Mouse (Mus musculus): ENCODE results near the gene Prdx2.

Prdx2 gene

GRCm38 (mm10) chr8:84978248-84978940 is 9.0 kb downstream of the Prdx2 start, which contains the start of gene Junb:
Junb (minus strand) TSS chr8:84978718.
- peak; percentile 98 for DNase-seq (ENCODE audit: low spot score)

GRCm38 (mm10) chr8:84979599-84980421 is 10.4 kb downstream of the Prdx2 start:
- peak; percentile 96 for DNase-seq (ENCODE audit: low spot score)

DNA sequence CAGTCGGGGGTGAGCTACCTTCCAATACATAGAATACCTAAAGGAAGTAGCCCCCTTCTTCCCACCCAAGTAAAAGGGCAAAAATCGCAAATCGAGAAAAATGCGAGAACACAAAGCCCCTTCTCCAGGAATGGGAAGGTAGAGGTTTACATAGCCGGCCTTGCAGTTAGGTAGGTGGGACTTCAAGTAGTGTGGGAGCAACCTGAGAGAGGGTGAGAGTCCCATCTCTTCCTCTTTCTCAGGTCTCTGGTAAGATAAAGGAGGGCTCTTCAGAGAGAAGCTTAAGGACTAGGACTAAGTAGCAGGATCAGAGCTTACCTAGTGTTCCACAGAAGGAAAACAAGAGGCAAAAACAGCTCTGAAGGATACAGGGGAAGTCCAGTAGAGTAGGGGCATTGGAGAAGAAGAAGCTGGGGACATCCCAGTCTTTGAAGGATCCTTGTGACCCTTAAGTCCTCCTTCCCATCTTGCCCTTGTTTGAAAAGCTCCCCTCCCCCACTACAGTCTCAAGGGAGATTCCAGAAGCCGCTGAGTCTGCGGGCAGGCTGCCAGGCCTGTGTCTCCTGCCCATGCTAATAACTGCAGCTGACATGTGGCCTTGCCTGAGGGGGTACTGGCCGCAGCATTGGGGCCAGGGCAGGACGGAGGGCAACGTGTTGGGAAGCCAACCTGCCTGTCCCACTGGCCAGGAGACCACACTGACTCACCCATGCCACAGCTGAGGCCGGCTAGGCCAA is 11.4 kb downstream of the Prdx2 start:
- peak; percentile 88 for DNase-seq (ENCODE audit: low spot score)

GRCm38 (mm10) chr8:84981644-84982498 is 12.5 kb downstream of the Prdx2 start:
- peak; percentile 76 for DNase-seq (ENCODE audit: low spot score)

DNA sequence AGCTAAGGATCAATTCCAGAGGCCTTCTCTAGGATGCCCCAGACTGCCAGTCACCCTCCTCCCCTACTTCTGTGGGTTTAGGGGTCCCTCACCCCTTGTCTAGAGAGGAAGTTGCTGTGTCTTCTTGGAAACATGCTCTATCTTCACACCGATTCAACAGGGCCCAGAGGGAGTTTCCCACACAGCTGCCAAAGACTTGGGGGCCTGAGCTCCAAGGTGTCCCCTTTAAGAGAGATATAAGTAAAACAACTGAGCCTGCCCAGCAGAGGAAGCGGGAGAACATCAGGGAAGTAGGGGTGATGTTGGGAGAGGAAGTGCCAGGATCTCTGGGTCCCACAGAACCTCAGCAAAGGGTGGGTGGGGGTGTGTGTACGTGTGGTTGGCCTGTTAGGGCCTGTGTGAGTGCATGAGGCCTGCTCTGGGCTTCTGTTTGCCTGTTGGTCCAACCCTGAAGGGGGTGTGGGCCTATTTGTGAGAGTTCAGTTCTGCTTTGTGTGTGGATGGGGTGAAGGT is 13.2 kb downstream of the Prdx2 start:
- peak; percentile 30 for DNase-seq (ENCODE audit: low spot score)

- peak; percentile 81 for DNase-seq (ENCODE audit: low spot score)
Observed at GRCm38 (mm10) chr8:84984294-84985048, 15.1 kb downstream of the Prdx2 start.

DNA sequence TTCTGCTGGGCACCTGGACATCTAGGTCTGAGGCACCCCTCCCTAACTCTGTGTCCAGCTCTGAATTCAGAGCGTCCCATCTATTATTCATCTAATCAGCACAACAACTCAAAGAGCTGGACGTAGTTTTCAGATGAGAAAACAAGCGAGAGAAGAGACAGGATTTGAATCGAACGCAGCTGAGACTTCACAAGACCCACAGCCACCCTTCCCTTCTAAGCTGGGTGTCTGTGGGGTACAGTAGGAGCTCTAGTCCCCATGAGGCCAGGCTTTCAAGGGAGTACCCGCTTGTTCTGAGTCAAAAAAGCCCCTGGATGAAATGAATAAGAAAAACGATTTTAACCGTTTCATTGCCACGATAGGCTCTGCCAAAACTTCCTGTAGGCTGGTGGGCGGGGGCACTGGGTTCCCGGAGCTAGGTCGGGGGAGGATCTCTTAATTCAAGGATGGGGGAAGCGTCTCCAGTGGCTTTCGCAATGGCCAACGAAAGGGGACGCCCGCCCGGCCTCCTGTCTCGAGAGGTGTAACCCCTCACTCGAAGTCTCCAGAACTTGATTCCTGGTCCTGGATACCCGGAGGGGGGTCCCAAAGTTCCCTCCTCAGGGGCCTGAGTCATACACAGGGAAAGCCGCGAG is 15.8 kb downstream of the Prdx2 start:
- DNase-seq (ENCODE audit: low spot score), result peak; percentile 34

DNA sequence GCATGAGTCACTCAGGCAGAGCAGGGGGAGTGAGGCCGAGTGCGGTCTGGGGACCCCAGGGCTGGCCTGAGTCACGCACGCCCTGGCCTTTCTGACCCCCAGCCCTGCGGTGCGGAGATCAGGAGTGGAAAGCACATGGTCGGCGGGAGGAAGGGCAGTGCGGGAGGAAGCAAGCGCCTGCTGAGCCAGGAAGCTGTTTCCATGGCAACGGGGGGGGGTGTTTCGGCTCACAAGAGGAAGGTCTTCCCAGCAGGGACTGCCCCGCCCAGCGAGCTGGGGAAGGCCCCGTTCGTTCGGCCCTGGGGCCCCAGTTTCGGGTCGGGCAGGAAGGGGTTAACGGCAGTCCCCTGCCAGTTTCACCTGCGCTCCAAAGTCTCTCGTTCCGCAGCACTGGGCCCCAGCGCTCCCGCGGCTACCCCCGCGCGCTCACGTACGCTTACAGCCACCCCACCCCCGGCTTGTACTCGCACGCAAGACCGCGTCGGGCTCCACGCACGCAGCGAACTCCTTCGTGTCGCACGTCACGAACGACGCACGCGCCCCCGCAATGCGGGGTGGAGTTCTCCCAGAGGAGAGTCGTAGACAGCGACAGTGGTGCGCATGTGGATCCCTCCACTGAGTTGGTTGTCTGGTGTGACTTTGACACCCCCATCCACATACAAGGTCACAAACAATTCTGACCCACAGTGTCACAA is 16.4 kb downstream of the Prdx2 start:
- peak; percentile 94 for DNase-seq (ENCODE audit: low spot score)

DNA sequence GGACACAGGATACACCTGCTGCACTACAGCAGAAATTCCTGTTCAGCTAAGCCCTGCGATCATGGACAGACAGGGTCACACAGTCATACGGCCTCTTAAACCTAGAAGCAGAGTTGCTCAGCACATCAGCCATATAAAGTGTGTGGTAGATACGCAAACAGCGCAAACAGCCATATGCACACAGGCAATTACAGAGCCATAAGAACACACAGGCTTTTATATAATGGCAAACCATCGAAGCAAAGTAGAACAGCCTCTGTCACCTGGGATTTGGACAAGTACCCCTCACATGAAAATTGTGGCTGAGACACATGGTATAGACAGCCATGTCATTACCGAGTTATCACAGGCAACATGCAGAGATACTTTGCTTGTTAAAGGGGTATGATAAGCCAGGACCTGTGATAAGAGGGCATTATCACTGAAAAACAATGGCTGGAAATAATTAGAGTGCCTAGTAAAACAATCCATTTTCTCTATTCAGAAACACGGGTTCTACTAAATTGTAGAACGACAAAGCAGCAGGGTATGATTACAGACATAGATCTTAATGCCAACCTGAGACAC is 17.1 kb downstream of the Prdx2 start:
- DNase-seq (ENCODE audit: low spot score), result no peak

- no peak for DNase-seq (ENCODE audit: low spot score)
Observed at GRCm38 (mm10) chr8:84987388-84987787, 18.0 kb downstream of the Prdx2 start.

GRCm38 (mm10) chr8:84987903-84988302 is 18.5 kb downstream of the Prdx2 start:
- no peak for DNase-seq (ENCODE audit: low spot score)

- peak; percentile 69 for DNase-seq (ENCODE audit: low spot score)
Observed at GRCm38 (mm10) chr8:84989311-84989731, 19.9 kb downstream of the Prdx2 start.

DNA sequence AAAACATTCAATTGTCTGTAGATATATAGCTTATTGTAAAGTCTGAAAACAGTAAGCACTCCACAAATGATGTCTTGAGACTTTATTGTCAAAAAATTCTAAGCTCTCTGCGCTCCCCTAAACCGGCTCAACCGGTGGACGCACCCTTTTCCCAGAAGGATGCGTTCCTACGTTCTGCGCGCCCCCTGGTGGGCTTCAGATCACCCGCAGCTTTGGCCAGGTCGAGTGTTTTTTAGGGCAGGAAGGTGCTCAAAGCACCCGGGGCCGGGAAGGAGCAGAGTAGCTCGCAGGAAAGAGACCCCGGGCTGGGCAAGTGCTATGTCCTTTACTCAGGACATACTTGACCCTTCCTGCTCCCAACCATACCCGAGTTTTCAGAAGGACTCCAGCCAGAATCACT is 20.4 kb downstream of the Prdx2 start:
- peak; percentile 96 for DNase-seq (ENCODE audit: low spot score)

DNA sequence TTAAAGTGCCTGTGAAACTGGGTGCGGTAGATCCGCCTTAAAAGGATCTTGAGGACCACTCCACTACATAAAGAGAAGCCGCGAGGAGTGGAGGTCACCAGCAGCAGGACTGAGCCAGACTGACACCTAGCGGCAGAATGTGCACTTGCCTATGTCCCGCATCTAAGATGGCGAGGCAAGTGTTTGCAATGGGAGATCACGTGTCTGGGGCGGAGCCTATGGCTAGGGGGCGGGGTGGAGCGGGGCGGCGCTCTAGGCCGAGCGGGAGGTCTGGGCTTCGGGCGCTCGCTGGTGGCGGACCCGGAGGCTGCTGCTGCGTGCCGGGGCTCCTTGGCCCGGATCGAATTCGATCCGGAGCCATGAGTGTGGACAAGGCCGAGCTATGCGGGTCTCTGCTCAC is 21.0 kb downstream of the Prdx2 start, which contains the start of gene Hook2:
Gene Hook2, plus strand, starts transcription at position 255 of the 400 bp plus-strand sequence.
- peak; percentile 99 for DNase-seq (ENCODE audit: low spot score)

GRCm38 (mm10) chr8:84990836-84991235 is 21.4 kb downstream of the Prdx2 start:
- DNase-seq (ENCODE audit: low spot score), result peak; percentile 89

GRCm38 (mm10) chr8:84994375-84994774 is 25.0 kb downstream of the Prdx2 start:
- DNase-seq (ENCODE audit: low spot score), result no peak

GRCm38 (mm10) chr8:84995680-84996079 is 26.3 kb downstream of the Prdx2 start:
- DNase-seq (ENCODE audit: low spot score), result no peak

DNA sequence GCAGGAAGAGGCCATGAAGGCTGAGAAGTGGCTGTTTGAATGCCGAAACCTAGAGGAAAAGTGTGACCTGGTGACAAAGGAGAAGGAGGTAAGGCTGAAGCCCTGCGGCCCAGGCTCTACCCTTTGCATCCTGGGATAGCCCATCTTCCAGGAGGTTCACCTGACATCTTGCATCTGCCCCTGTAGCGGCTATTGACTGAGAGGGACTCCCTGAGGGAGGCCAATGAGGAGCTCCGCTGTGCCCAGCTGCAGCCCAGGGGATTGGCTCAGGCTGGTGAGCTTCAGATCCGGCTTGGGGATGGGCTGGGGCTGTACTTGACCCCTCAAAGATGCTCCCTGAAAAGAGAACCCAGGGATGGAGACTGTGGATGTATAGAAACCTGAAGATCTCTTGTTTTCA is 27.6 kb downstream of the Prdx2 start:
- DNase-seq (ENCODE audit: low spot score), result no peak

Data from lung, postnatal 25 days (tissue).